Mouse (Mus musculus) layer of hippocampus, postnatal 25 days (tissue): Measurements from ENCODE around the gene Samd1. TPM values are rescaled to one million over a fixed set of nuclear protein-coding genes. Genes with fewer than 3 reads are reported as not detected.

Experiments used
- DNase-seq, 2 experiments: peaks; one replicate each; pipeline ENCODE4 v3.0.0; 2022; ENCODE audit warnings: mixed read lengths in 2 of 2, low spot score in 1 of 2; ENCODE audit errors: extremely low spot score in 1 of 2
- total RNA-seq, 2 experiments: library from RNA; stranded (reverse); gene quantifications; 2 replicates each; pipeline ENCODE4 v1.2.3; 2021

Gene Samd1
- total RNA-seq, 2 experiments from 2014 or later, result 44.2 to 45.4 TPM

DNA sequence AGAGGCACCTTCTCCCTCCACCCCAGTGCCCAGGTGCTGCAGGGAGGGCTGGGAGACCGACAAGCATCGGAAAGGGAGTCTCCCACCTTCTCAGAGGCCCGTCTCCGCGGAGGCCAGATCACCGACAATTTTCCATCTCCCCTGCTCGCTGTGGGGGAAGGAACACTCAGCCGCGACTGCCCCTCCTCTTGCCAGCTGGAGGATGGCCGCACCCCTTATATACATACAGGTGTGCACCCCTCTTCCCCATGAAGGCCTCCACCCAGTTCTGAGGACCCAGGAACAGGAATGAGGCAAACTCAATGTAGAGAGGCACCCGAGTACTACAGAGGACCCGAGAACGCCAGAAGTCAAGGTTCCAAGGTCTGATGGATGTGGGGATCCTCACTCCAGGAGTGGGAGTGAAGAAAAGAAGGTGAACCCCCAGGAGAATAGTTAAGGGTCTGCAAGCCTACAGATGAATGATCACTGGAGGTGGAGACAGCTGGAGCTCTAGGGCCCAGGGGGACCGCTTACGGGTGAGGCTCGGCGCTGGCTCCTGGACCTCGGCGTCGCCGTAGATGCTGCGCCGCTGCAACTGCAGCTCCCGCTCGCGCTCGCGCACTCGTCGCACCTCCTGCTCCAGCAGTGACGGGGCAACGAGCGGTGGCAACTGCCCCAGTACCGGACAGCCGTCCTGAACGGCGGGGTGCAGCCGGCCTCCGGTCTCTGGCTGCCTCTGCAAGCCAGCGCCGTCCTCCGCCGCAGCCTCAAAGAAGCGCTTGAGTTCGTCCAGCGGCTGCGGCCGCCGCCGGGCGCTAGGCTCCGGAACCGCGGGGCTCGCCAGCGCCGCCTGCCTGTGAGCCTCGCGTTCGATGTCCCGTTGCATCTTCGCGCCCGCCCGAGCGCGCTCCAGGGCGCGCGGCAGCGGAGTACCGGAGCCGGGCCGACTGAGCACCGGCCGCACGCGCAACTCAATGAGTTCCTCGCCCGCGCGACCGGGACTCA is 13.4 kb downstream of the Samd1 start:
- peak; percentile 55 to 70 for DNase-seq

DNA sequence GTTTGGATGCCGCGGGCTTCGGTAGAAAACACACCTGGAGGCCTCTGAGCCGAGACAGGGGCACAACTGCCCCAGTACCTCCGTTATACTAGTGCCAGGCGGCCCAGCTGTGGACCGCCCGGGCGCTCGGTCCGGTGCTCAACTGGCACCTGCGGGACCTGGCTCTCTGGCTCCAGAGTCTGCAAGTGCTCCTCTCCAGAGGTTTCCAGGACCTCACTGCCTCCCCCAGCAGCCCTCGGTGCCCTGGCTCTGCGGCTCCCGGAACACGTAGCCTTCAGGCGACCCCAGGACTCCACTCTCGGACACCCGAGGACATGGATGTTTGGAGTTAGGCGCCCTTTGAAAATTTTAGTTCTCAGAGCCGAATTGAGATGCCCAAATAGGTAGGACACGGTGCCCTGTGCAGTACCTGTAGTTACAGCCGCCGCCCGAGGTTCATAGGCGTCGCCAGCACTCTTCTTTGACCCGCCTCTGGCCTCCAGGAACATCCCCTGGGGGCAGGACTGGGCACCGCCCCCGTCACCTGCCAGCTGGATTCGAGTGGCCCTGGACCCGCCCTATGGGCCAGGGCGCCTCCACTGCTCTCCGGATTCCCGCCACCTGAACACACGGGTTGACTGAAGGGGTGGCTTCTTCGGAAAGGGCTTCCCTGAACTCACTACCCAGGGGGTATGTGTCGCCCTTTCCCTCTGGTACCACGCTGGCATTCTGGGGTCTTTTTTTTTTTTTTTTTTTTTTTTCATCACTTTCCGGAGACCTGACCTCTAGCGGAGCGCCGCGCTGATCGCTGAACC is 14.4 kb downstream of the Samd1 start, which contains the start of gene 2210011C24Rik:
Gene 2210011C24Rik, minus strand, starts transcription at position 467 of the 794 bp plus-strand sequence.
- no peak for DNase-seq

DNA sequence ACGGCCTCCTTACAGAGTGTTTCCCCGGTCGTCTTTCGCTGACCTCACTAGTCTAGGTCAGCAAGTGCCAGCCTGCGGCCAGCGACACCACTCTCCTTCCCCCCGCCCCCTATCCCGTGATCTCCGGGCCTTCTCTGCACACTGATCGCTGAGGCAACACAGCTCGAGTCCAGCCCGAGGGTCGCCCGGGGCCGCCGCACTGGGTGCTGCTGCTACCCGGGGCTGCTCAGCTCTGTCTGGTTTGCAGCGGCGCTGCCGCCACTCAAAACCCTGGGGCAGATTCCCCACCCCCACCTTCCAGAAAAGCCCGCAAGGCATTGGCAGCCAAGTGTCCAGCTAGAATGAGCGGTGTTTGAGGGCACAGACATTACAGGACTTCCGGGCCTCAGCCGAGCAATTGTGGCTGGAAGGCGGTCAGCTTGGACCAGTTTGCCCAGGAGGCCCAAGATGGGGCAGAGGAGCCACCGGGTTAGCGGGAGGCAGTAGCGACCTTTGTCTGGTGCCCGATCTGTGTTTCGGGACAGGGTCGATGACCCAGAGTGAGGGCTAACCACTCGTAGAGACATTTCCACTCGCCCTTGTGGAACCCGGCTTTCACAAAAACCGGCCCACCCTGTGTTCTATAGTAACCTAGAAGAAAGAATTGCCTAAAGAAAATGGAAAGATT is 15.2 kb downstream of the Samd1 start:
- DNase-seq, result no peak

DNA sequence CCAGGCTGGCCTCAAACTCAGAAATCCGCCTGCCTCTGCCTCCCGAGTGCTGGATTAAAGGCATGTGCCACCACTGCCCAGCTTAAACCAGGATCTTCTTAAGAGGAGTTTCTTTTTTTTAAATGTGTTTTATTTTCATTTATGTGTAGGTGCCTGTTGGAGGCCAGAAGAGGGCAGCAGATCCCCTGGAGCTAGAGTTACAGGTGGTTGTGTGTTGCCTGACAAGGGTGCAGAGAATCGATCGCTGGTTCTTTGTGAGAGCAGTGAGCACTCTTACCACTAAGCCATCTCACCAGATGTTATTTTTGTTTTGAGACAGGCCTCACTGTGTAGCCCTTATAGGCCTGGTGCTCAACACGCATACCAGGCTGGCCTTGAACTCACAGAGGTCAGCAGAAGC is 18.4 kb downstream of the Samd1 start:
- no peak for DNase-seq

DNA sequence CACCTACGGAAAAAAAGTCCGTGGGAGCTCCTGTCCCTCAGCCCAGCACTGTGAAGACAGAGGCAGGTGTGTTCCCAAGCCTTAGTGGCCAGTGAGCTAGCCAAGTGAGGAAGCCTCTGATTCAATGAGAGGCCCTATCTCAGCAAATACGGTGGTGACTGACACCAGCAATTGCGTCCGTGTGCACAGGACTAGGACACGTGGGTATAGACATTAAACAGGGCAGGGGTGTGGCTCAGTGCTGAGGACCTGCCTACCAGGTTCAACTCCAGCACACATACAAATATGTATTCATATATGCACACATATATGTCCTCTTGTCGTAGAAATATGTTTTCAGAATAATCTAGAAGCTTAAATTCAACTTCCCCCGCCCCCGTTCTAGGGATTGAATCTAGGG is 22.3 kb downstream of the Samd1 start:
- no peak for DNase-seq

DNA sequence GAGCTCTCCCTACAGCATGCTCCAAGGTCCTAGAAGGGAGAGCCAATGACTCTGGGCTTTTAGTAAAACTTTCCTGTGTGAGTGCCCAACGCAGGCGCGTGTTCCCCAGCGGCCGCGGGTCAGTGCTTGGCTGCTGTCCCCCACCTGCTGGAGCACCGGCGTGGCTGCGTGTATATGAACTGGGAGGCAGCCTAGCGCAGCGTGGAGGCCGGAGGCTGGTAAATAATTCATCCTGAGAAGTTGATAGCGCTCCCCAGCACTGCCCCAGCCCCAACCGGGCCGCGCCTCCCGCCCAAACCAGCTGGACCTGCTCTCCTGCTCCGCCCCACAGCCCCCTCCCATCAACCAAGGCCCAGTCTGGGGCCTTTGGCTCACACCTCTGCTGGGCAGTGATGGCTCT is 23.6 kb downstream of the Samd1 start, which contains the start of gene Palm3:
Gene Palm3, plus strand, starts transcription at position 376 of the 400 bp plus-strand sequence.
- no peak for DNase-seq

DNA sequence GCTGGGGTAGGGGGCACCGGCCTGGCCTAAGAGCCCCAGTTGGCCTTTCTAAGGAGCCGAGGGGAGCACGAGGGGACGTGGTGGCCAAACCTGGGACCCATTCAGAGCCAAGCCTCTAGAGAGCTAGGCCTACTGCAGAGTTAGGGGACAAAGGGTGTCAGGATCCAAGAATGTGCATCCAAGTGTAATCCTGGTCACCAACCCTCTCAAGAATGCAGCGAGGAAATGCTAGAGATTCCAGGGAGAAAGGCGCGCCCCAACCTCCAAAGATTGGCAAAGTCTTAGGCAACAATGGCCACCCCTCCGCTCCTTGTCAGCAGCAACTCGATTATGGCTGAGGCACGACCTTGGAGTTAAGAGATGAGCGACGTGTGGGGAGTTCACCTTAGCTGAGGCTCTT is 24.1 kb downstream of the Samd1 start:
- DNase-seq, result no peak

DNA sequence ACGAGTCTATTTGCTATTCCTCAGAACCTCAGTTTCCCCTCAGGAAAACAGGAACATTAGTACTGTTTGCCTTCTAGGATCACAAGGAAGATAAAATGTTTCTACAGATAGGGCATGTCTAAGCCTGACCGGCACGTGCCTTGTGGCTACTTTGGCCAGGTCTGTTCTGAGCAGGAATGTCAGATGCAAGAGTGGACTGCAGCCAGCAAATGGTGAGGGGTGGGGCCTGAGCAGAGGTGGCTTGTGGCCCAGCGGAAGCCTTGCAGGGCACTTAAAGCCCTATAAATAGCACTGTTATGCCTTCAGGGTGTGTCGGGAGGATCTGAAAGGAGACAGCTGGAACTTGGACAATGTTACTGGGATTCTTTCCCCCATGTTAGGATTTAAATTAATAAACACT is 25.6 kb downstream of the Samd1 start:
- no peak for DNase-seq

DNA sequence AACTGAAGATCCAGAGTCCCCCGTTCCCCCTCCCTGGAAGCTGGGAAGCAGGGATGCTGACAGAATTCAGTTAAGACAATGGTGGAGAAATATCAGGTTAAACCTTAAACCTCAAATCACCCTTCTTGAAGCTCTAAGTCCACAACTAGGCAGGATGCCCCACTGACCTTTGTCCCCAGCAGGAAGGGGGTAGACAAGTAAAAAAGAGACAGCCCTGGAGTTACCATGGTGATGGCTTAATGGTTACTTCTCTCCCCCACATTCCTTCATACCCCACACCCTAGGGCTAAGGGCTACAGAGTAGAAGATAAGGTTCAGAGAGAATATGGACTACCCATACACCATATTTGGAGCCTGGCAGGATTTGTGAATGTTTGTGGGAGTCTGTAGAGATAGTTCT is 26.2 kb downstream of the Samd1 start:
- DNase-seq, result no peak

DNA sequence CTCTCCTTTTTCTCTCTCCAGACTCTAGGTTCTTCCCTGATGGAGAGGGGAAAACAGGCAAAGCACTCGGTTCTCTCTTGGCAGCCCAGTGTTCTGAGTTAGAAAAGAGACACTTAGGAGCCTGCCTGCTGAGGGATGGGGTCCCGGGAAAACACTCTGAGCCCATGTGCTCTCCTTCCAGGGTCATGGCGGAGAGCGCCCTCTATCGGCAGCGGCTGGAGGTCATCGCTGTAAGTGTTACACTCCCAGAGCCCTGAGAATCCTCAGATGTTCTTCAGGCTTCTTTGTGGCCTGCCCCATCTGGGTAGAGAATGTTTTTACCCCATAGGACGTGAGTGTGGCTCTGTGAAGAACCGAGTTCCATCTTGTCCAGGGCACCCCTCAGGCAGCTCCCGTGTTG is 26.7 kb downstream of the Samd1 start:
- peak in 1 of 2 experiments; percentile 63 for DNase-seq

DNA sequence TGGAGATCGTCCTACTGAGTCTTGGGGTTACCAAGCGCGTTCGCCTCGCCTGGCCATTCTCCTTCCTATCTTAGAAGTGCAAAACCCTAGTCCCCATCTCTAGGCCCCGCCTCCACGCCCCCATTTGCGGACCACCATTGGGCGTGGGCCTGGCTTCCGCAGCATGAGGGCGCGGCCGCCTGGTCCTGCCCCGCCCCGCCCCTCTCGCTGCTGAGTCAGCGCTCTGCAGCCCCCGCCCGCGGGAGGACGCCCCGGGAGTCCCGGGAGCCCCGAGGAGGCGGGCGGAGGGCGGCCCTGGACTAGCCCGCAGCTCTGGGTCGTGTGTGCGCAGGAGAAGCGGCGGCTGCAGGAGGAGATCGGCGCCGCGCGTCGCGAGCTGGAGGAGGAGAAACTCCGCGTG is 28.4 kb downstream of the Samd1 start:
- no peak for DNase-seq

DNA sequence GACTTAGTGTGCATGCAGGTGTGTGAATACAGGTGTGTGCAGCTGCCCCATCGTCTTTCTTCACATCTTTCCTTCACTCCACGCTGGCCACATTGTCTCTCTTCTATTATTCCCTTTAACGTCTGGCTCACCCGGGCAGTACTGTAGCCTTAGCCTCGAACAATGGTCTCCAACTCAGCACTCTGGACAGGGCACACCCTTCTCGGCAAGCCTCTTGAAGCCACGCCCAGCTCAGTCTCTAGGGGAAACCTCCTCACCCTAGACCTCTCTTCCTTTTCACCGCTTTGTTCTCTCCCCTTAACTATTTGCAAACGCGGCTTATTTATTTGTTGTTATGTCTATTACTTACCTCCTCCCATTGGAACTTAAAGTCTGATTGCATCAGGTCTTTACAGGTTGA is 30.0 kb downstream of the Samd1 start:
- no peak for DNase-seq

DNA sequence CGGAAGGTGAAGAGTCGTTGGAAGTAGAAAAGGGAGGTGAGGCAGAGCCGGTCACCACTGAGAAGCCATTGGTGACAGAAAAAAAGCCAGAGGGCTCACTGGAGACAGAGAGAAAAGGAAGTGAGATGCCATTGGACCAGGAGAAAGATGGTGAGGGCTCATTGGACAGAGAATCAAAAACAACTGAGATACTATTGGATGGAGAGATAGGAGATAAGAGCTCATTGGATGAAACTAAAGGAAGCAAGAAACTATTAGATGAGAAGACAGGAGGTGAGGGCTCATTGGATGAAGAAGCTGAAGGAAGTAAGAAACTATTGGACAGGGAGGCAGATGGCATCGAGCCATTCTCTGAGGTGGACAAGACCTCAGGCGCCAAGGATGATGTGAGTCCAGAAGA is 31.8 kb downstream of the Samd1 start:
- no peak for DNase-seq

DNA sequence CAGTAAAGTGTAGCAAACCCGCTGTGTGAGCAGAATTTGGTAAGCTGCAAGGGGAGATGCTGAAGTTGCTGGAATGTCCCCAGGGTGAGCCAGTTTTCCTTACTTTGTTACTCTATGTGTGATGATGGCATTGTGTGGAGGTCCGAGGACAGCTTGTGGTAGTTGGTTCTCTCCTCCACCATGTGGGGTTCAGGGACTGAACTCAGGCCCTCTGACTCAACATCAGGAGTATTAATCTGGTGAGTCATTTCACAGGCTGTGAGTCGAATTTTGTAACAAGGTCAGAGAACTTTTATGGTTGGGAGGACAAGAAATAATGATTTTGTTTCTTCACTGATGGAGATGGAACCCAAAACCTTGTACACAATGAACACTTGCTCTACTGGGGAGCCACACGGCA is 35.3 kb downstream of the Samd1 start:
- DNase-seq, result no peak

DNA sequence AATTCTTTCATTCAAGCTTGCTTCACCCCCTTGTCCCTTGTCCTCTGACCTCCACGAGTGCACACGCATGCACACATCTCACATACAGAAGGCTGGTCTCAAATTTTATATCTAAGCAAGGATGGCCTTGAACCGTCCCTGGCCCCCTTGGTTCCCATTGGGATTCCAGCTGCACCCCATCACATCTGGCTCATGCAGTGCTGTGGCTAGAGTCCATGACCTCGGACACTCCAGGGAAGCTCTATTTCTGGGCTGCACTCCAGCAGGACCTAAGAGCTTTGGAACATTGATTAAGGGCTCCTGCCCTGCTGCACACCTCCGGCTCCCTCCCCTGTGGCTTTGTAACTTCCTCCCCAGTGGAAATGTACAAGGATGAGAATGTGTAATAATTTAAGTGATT is 40.5 kb downstream of the Samd1 start:
- DNase-seq, result no peak

DNA sequence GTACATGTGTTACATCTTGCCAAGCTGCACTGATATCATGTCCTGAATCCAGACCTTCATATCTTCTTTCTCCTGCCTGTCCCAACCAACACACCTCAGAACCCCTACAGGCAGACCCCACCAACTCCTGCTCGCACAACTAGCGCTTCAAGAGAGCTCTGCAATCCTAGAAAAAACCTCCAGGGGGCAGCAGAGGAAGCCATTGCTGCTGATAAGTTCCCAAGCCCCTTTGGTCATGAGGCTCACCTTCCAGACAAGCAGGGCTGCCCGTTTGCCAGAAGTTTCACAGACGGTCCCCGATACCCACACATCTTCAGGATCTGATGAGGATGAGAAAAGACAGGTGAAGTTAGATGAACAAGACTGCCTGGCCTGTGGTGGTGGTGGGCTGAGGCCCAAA is 41.6 kb downstream of the Samd1 start:
- peak; percentile 66 to 85 for DNase-seq

DNA sequence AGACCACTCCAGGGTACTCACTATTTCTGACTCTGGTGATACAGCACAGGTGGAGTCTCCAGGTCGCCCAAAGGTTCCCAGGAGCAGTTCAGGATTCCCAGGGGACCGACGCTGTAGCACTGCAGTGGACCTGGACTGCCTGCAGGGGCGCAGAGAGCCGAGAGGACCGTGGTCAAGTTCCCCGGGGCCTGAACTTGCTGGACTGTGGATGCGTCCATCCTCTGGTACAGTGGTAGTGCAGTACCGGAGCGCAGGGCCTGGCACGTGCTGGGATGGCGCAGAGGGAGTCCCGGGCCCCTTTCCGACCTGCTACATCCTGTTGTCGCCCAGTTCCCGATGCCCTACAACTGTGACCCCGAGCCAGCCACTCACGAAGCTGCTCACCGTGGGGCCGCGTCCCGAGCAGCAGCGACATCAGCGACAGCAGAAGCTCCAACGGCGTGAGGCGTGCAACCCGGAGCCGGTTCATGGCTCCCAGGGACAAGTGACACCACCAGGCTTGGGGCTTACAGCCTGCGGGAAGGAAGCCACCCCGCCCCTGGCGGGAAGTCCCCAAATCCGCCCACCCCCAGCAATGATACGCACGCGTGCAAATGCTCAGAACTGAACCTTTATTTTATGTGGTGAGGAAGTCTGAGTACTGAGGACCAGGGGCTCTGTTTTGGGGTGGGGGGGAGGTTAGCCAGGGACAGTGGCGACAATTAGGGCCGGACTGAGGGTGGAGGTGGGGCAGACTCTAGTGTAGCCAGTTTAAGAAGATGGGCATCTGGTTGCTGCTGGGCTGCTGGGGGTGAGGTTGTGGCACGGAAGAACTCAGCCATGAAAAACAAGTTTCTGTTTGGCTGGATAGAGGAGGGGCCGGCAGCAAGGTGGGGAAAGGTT is 44.8 kb downstream of the Samd1 start, which contains the start of gene Il27ra:
Gene Il27ra, minus strand, starts transcription at position 524 of the 882 bp plus-strand sequence.
- DNase-seq, result peak in 1 of 2 experiments; percentile 44

DNA sequence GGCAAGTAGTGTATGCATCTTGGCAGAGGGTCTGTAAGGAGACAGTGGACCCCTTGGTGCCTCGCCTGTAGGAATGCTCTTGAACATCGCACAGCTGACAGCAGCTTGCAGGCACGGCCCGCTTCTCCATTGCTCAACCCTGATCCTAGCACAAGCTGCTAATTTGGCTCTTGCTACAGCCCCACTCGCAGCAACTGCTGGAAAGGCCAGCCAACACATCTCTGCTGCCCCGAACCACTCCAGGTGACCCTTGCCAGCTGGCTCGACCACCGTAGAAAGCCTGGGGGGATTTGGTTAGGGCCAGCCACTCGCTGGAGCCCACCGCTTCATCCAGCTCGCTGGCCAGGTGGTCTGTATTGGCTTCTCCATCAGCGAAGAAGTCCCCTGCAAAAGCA is 45.5 kb downstream of the Samd1 start:
- no peak for DNase-seq

DNA sequence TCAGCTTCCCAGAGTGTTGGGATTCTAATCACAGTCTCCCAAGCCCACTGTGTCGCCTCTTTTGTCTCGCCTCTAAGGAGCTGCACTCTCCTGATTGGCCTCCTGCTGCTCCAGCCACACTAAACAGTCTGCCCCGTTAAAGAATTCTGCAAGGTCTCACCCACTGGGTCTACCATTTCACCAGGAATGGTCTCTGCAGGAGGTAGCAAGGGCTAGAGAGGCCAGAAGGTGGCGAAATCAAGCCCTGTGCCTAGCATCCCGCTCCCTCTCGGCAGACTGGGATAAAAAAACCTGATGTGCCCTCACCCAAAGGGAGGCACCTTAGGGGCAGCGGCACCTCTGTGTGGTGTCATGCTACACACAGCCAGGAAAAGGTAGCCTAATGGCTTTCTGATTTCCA is 46.6 kb downstream of the Samd1 start:
- DNase-seq, result no peak

DNA sequence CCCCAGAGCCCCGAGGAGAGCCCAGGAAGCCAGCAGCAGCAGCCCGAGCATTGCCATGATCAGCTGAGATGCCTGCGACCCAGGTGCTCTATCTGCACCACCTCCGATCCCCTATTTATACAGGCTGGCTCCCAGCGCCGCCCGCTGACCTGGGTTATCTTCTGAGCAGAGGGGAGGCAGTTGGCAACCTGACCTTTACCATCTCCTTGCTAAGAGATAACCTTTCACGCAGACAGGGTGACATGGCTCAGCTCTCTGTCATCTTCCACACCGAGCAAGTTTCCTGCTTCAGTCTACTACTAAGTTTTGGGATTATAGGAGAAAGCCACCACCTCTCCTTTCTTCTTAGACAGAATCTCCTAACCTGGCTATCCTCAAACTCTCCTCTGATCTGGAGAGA is 47.4 kb downstream of the Samd1 start, which contains the start of gene Rln3:
Gene Rln3, minus strand, starts transcription at position 101 of the 400 bp plus-strand sequence.
- DNase-seq, result no peak
